Mouse (Mus musculus): ENCODE data around the gene Agbl3.

Agbl3 gene

GRCm38 (mm10) chr6:34780231-34780942 is at the start of gene Agbl3:
TSS of gene Agbl3 (plus strand) at chr6:34780432.
- peak; percentile 94 for DNase-seq (ENCODE audit: low read depth)

DNA sequence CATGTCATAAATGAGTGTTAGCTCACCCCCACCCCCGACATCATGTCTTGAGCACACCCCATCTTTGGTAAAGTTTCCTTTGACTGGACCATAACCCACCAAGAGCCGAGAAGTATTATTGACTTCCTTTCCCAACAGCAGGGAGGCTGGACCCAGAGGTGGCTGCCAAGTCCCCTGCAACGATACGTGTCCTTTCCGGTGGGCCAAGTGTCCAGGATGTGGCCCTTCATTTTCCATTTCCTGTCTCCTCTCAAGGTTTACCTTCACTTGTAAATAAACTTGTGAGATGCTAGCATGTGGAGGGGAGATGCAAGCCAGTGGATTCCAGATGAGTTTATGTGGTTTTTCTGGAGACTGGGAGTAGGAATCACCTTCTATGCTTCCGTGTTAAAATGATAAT is 49.2 kb upstream of the Agbl3 start:
- no peak for DNase-seq (ENCODE audit: low read depth)

- no peak for DNase-seq (ENCODE audit: low read depth)
Observed at GRCm38 (mm10) chr6:34731529-34731928, 48.7 kb upstream of the Agbl3 start.

- no peak for DNase-seq (ENCODE audit: low read depth)
Observed at GRCm38 (mm10) chr6:34734940-34735695, 45.1 kb upstream of the Agbl3 start.

GRCm38 (mm10) chr6:34736934-34737333 is 43.3 kb upstream of the Agbl3 start:
- DNase-seq (ENCODE audit: low read depth), result no peak

GRCm38 (mm10) chr6:34743946-34744345 is 36.3 kb upstream of the Agbl3 start:
- DNase-seq (ENCODE audit: low read depth), result no peak

- DNase-seq (ENCODE audit: low read depth), result no peak
Observed at GRCm38 (mm10) chr6:34747846-34748245, 32.4 kb upstream of the Agbl3 start.

- DNase-seq (ENCODE audit: low read depth), result no peak
Observed at GRCm38 (mm10) chr6:34748566-34748965, 31.7 kb upstream of the Agbl3 start.

GRCm38 (mm10) chr6:34749526-34749925 is 30.7 kb upstream of the Agbl3 start:
- no peak for DNase-seq (ENCODE audit: low read depth)

GRCm38 (mm10) chr6:34750487-34751120 is 29.6 kb upstream of the Agbl3 start:
- DNase-seq (ENCODE audit: low read depth), result no peak

DNA sequence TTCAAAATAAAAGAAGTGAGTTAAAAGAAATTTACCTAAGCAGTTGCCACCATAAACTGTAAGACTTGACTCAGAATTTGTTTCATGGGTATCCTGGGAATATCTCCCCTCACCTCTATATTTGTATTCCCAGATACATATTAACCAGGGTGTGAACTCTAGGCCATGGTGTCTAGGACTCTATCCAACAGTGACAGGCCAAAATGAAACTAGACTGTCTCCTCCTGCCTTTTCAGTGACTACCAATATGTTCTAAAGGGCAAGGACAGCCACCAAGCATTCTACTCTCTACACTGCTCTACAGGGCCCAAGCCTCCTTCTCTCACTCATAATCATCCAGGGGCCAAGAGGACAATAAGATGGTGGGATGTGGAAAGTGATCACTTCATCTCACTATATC is 28.6 kb upstream of the Agbl3 start:
- DNase-seq (ENCODE audit: low read depth), result no peak

DNA sequence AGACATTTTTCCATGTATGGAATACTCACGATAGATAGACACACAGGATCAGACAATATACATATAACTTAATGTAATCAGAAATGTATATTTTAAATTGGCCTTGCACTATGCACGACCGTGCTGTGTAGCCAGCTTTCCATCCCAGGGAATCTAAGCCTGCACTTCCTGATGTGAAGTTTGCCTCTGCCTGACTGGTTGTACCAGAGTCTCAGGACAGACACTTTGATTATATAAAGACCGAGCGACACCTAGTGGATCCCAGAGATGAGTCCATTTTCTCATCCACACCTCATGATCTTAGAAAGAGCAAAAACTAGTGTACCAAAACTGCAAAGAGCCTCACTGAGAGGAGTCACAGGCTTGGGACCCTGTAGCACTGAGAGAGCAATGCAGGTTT is 25.8 kb upstream of the Agbl3 start:
- no peak for DNase-seq (ENCODE audit: low read depth)

DNA sequence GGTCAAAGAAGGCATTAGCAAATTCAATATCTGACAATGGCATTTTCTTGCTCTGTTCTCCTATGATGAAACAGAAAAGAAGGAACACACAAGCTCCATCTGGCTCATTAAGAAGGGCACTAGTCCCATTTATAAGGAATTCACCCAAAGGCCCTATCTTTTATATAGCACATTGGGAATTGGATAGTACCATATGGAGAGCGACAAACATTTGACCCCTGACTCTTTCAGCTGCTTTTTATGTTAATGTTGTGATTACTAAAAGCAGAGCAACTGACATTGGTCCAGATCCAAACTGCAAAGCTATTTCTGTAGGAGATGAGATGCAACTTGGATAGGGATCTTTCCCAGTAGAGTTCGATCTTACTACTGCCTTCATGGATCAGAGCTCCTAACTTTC is 21.9 kb upstream of the Agbl3 start:
- DNase-seq (ENCODE audit: low read depth), result no peak

DNA sequence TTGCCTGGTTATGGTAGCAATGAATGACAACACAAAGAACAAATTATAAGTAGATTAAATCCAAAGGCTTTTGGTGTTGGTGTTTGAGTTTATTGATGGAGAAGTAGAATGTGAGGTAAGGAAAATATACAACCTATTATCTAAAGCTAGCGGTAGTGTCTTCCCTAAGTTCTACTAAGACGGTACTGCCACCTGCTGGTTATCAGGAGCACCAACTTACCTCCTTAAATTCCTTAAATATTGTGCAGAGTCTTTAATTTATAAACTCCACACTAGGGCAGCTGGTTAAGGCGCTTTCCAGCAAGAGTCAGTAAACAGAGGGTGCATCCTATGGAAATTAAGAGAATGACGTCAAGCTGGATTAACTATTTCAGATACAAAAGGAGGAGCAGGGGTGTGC is 20.2 kb upstream of the Agbl3 start:
- DNase-seq (ENCODE audit: low read depth), result peak; percentile 51

DNA sequence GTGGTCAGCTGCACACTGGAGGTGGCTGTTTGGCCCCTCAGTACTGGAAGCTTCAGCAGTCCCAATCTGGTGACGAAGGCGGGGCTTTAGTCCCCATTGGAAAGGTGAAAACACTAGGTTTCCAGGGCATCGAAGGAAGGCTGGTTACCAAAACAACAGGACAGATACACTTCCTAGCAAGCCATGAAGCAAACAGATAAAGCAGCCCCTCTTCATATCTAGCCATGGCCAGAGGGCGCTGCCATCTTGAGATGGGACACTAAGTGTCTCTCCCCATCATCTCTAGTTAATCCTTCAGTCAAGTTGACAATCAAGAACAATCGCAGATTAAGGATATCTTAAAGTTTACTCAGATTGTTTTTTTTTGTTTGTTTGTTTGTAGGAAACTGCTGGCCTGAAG is 14.5 kb upstream of the Agbl3 start:
- DNase-seq (ENCODE audit: low read depth), result no peak

- no peak for DNase-seq (ENCODE audit: low read depth)
Observed at GRCm38 (mm10) chr6:34769984-34770383, 10.2 kb upstream of the Agbl3 start.

DNA sequence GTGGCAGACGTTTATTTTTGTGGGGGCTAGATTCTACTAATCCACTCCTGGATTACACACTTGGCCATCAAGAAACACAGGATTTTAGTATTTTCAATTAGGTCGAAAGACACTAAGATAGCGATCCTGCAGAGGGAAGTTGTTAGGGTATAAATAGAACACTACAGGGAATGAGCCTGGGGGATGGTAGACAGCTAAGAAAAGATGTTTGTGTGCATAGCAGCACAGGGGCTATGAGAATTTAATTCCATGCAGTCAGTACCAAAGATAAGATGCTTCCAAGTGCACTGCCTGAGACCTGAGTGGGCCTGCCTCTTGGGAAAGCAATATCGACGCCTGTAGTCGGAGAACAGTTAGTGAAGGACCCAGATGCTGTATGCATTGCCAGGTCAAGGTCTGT is 9.7 kb upstream of the Agbl3 start:
- no peak for DNase-seq (ENCODE audit: low read depth)

GRCm38 (mm10) chr6:34776396-34776795 is 3.8 kb upstream of the Agbl3 start:
- DNase-seq (ENCODE audit: low read depth), result no peak

DNA sequence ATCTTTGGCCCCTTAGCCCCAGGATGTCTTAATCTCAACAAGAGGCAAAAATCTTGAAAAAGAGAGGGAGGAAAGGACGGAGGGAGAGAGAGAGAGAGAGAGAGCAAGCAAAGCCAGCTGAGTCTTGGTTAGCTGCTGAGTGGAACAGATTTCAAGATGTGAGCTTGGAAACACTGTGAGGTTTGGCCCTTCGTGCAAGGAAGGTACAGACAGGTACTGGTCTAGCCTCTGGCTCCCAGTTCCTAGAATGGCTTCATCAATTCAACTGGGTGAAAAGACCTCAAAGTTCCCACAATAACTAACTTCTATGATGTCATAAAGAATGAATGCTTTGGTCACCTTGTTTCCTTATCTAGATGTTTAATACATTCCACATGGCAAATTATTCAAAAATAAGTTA is 3.1 kb upstream of the Agbl3 start:
- DNase-seq (ENCODE audit: low read depth), result no peak

DNA sequence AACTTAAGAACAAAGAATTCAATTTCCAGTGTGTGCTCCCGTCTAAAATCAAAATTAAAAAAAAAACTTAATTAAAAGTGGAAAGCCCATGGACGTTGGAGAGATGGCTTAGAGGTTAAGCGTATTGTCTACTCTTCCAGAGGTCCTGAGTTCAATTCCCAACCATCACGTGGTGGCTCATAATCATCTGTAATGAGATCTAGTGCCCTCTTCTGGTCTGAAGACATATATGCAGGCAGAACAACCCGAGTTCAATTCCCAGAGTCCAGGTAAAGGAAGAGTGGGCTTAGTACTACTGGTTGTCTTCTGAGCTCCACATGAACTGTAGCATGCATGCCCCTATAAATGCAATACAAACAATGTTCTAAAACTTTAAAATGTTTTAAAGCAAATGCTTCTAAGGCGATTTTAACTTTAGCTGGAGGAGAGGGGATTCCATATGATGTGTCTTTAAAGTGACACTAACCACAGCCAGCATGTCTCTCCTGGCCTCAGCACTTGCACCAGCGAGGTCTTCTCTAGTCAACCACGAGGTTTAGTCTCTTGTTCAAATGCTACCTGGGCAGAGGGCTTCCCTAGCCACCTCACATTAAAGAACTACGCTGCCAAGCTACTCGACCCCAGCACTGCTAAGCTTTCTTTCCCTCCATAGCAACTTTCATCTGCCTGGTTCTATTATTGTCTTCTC is 2.1 kb upstream of the Agbl3 start:
- DNase-seq (ENCODE audit: low read depth), result no peak

- no peak for DNase-seq (ENCODE audit: low read depth)
Observed at GRCm38 (mm10) chr6:34780943-34781289, 684 bp downstream of the Agbl3 start.

- DNase-seq (ENCODE audit: low read depth), result no peak
Observed at GRCm38 (mm10) chr6:34782493-34782892, 2.3 kb downstream of the Agbl3 start.

DNA sequence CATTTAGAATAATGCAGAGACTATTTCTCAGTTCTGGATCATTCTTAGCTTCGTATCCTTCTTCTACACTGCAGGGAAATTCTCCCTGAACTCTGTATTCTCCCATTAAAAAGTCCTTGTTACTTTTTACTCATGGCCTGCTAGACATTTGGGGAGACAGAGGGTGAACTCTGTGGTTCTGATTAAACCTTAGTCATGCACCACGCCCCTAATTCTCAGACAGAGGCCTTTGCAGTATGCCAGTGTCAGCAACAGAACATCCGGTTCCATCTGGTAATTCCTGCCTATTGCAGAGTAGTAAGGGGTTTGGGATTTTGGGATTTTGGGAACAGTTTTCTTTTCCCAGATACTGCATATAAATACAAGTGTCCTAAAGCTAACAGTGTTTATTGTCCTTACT is 16.6 kb downstream of the Agbl3 start:
- DNase-seq (ENCODE audit: low read depth), result peak; percentile 22
